Mouse (Mus musculus) liver, postnatal 0 days (tissue): Measurements from ENCODE around the gene Tmem145.

ENCODE experiments used
- CTCF ChIP-seq: sonication (generic); IDR thresholded peaks from 2 replicates; pipeline ENCODE4 v1.5.1; 2016; ENCODE audit warnings: antibody characterized with exemption, low read depth
- EP300 ChIP-seq: IDR thresholded peaks from 2 replicates; pipeline ENCODE4 v1.6.1; 2016; ENCODE audit warnings: antibody characterized with exemption, low read depth, mild to moderate bottlenecking

DNA sequence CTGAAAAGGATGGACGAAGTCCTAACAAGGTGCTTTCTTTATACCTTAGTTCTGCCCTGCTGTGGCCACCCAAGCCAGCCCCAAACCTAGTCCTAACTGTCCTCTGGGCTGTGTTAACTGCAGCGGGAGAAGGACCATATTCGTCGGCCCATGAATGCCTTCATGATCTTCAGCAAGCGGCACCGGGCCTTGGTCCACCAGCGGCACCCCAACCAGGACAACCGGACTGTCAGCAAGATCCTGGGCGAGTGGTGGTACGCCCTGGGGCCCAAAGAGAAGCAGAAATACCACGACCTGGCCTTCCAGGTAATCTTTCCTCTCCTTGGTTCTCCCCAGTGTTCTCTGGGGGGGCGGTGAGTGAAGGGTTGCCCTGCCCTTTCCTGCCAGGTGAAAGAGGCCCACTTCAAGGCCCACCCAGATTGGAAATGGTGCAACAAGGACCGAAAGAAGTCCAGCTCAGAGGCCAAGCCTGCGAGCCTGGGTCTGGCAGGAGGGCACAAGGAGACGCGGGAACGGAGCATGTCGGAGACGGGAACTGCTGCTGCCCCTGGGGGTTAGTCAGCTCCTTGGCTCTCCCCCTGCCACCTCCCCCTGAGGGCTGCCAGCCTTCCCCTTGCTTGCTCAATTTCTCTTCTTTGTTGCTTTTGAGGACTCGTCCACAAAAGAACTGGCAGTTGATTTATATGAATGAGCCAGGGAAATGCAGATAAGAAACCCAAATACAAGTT is 20.2 kb upstream of the Tmem145 start:
- TF ChIP-seq EP300 (no peak), CTCF (no peak)
